In genomic region chr3:101699929-101700681, GRCm38 (mm10) we compare ENCODE assay signal across 10 mouse cellular contexts.
A peak's percentile ranks its signal among the peaks of the same experiment; 100 is the strongest.
DNase-seq lines count a peak whose midpoint lies in the region; ATAC-seq lines count a peak whose summit lies in the region.
"Had no signal": no experiment of that assay in that cellular context is flagged by ENCODE, and none has a peak within 500 bp of the region (broad histone marks: within the 10 kb centered on the region; RNA-seq: fewer than 3 reads in every experiment).

No protein-coding gene starts in this region.

- ATAC-seq in kidney, embryonic 15.5 days (replicated peaks; ENCODE audit: low FRiP score) = peak; percentile 49; the same call in 1 of the 2 replicates
- ATAC-seq in monocyte, adult 5-6 weeks (replicated peaks; ENCODE audit: insufficient number of reproducible peaks, low FRiP score, low TSS enrichment, poor library complexity, severe bottlenecking) = no peak

- peak; percentile 24 to 27 for DNase-seq in frontal cortex, postnatal 36 days (ENCODE audit: low spot score in 2 of 2)
- DNase-seq in frontal cortex, postnatal 14 days (ENCODE audit: low spot score in 2 of 2) = no peak
- peak; percentile 69 for DNase-seq in 3134 (ENCODE audit: extremely low read depth, insufficient read length, low spot score)
- DNase-seq in cerebellum, adult 18-20 months = peak; percentile 93 to 98
- no peak for DNase-seq in testis, postnatal 14 days (ENCODE audit: low spot score)
- DNase-seq in yolk sac, embryonic 10.5 days (ENCODE audit: low spot score) = no peak

- no peaks in the 10 kb centered on the region for H3K27me3 ChIP-seq in kidney, embryonic 15.5 days

- H3K27ac ChIP-seq in kidney, embryonic 15.5 days = peak overlapping the region; percentile 30; the same call in 1 of the 2 replicates
- H3K27ac ChIP-seq: macrophage had no signal

- no peaks in the 10 kb centered on the region for H3K36me3 ChIP-seq in kidney, embryonic 15.5 days
- H3K36me3 ChIP-seq: G1E had no signal

- H3K4me3 ChIP-seq in kidney, embryonic 15.5 days (replicated peaks) = no peak overlapping the region

- no peak overlapping the region for H3K9ac ChIP-seq in kidney, embryonic 15.5 days

- H3K4me1 ChIP-seq in kidney, embryonic 15.5 days = peaks cover 17% of the 10 kb centered on the region

- 0 out of 2 replicates have a peak, but pooled peaks cover 2% of the 10 kb centered on the region for H3K9me3 ChIP-seq in kidney, embryonic 15.5 days (replicated peaks)
- H3K9me3 ChIP-seq: G1E had no signal

- H3K4me2 ChIP-seq in kidney, embryonic 15.5 days = no peak overlapping the region

- 61% methylated on average over 12 of the region's 12 CpGs for WGBS in kidney, embryonic 15.5 days

Comparison
In these comparisons a context has a peak if more than half of its experiments do, and no peak if none do; other contexts are left out.
1. DNase-seq: peak in frontal cortex, postnatal 36 days (2 of 2), 3134 (single experiment) and cerebellum, adult 18-20 months (2 of 2); none in frontal cortex, postnatal 14 days (0 of 2), testis, postnatal 14 days (single experiment) and yolk sac, embryonic 10.5 days (single experiment).